Mouse (Mus musculus): Measurements from ENCODE around the gene Scoc.

The Scoc gene

GRCm38 (mm10) chr8:83397726-83398125 is 60.5 kb downstream of the Scoc start:
- DNase-seq (ENCODE audit: low spot score) = no peak

- DNase-seq (ENCODE audit: low spot score) = no peak
Measured at GRCm38 (mm10) chr8:83396680-83397079, 61.5 kb downstream of the Scoc start.

GRCm38 (mm10) chr8:83394325-83394724 is 63.9 kb downstream of the Scoc start:
- no peak for DNase-seq (ENCODE audit: low spot score)

- no peak for DNase-seq (ENCODE audit: low spot score)
Measured at GRCm38 (mm10) chr8:83392521-83392920, 65.7 kb downstream of the Scoc start.

GRCm38 (mm10) chr8:83390006-83390701 is 68.0 kb downstream of the Scoc start:
- no peak for DNase-seq (ENCODE audit: low spot score)

GRCm38 (mm10) chr8:83389316-83390005 is 68.7 kb downstream of the Scoc start, which contains the start of gene Clgn:
TSS of gene Clgn (plus strand) at chr8:83389867.
- peak; percentile 32 for DNase-seq (ENCODE audit: low spot score)

GRCm38 (mm10) chr8:83382850-83383249 is 75.3 kb downstream of the Scoc start:
- DNase-seq (ENCODE audit: low spot score) = no peak

GRCm38 (mm10) chr8:83381016-83381415 is 77.2 kb downstream of the Scoc start:
- no peak for DNase-seq (ENCODE audit: low spot score)

- DNase-seq (ENCODE audit: low spot score) = no peak
Measured at GRCm38 (mm10) chr8:83380141-83380540, 78.0 kb downstream of the Scoc start.

Data from layer of hippocampus, adult 9-10 months (tissue).